Mouse (Mus musculus) cerebellum, adult 11-12 months (tissue): Measurements from ENCODE around the gene Heatr5b.
"Not testable (repeated sequence)": the region's sequence is repeated elsewhere in the genome, so short reads cannot be mapped to it uniquely, and the experiment has no call there.

Experiments used
- DNase-seq: peaks from one replicate; pipeline ENCODE4 v3.0.0; 2022

Heatr5b gene

DNA sequence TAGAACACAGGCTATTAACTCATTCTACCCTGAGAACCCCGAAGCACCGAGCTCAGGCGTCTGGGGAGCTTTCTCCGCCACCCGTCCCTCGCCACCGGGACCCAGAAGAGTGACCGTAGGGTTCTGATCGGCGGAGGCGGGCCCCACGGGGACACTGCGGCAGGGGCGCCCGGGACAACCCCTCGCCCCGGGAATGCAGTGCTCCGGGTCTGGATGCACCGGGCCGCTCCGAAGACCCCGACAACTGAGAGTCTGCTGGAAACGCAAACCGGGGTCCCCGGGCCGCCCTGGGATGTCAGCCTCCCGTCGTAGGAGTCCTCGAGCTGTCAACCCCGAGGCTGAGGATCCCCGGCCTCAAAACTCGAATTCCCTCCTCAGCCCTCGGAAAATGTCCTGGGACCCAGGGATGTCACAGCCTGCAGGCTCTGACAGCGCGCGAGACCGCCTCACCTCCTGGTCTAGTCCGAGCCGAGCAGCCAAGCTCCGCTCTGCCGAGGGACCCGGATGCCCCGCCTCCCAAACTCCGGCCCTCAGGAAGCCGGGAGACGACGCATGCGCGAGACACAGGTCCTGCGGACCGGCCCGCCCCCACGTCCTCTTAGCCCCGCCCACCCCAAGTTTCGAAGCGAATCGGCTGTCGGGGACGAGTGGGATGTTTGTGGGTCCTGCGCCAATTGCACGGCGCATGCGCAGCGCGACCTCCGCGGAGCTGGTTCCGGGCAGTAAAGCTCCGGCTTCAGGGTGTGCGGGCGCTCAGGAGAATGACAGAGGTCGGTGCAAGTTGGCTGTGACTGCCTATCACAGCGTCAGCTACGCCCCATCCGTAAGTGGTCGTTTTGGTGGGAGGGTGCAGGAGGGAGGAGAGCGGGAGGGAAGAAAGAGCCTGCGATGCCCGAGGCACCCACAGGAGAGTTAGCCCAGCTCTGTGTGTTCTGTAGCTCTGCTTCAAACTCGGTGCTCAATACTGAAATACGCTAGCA is at the start of gene Heatr5b, which contains the start of gene Gpatch11:
Gene Heatr5b, minus strand, starts transcription at position 509 of the 980 bp plus-strand sequence.
Gene Gpatch11, plus strand, starts transcription at position 712 of the 980 bp plus-strand sequence.
- peak; percentile 98 for DNase-seq

DNA sequence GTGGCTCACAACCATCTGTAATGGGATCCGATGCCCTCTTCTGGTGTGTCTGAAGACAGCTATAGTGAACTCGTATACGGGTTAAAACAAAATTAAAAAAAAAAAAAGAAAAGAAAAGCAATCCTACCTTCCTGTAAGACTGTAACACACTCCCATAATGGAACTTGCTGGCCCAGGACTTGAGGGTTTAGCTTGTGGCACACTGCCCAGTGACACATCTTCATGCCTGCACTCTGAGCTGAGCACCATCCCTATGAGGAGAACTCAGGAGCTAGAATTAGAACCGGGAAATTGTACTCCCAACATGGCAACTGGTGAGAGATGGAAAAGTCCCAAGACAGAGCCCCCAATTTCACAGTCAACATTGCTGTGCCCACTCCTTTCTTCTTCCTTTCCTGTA is 48.1 kb upstream of the Heatr5b start:
- DNase-seq, result no peak

- peak; percentile 52 for DNase-seq
These were observed 47.4 kb upstream of the Heatr5b start, which contains the start of gene Eif2ak2 for GRCm38 (mm10) chr17:78882401-78883112. Gene Eif2ak2 (minus strand): TSS chr17:78882573.

DNA sequence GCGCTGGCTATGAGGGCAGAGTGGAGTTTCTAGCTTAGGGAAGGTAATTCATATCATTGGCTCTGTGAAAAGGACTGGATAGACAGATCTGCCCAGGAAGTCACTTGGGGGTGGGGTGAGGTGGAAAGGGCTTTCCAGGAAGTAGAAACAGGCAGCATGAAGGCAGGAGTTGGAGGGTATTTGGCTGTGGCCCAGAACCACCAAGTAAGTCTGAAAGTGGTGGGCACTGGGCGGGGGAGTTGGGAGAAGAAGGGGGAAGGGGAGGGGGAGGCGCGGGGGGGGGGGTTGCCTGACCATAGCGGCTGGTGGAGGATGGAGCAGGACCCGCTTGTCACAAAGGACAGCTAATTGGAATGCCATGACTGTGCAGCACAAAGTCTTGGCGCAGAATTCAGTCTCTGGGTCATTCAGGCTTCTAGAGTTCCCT is 46.7 kb upstream of the Heatr5b start:
- no peak for DNase-seq

GRCm38 (mm10) chr17:78873886-78874285 is 38.7 kb upstream of the Heatr5b start:
- DNase-seq, result no peak

DNA sequence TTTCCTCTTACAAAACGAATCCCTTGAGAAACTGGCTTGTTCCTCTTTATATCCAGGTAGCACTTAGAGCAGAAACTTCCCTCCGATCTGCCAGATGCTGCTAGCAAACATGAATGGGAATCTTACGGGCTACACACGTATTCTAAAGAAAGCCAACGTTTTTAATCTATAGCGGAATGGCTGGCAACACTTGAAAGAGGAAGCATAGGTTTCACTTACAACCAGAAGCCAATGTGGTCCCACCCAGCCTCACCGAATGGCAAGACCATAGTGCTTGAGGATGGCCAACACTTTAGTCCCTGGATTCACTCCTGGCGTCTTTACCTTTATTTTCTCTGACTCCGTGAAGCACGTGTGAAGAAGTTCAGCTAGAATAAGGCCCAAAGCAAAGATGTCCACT is 21.1 kb upstream of the Heatr5b start:
- DNase-seq, result no peak

DNA sequence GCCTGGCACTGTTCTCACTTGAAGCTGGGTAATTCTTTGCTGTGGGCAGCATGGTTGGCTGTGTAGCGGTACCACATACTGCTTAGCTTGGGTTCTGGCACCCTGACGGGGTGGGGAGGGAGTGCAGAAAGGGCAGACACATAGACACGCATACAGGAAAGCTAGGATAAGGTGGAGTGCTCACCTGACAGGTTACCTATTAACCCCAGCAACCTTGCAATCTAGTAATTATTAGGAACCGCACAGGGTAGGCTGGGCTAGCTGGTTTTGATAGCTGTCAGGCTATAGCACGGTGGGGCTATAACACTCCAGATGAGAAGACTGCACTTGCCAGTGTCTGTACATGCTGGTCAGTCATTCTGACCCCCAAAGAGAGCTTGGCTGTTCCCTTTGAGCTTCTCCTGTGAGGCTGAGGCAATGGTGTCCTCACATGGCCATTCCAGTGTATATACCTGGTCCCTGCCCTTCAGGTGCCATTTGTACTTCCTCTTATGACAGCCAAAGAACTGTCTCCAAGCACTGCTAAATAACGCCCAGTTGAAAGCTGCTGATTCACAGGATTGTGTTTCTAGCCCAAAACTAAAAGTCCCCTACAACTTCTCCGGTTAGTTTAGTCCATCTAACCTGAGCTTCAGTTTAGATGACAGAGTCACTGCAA is 7.2 kb upstream of the Heatr5b start:
- DNase-seq, result no peak

- no peak for DNase-seq
These were observed 892 bp upstream of the Heatr5b start for GRCm38 (mm10) chr17:78836056-78836455.

DNA sequence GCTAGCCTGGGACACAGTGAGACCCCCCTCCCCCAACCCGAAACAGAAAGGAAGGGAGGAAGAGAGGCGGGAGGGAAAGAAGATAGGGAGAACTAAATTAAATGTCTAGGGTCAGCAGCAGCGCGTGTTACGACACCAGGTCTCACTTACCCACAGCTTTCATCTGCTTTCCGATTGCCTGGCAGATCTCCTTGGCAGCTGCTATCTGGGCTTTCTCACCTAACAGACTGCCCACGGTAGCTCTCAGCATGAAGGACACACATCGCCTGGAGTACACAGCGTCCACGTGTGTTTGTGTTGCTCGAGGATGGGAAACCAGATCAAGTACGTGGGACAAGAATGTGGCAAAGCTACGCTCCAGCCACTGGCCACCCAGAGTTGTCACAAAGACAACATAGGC is 10.8 kb downstream of the Heatr5b start:
- DNase-seq, result no peak

GRCm38 (mm10) chr17:78809582-78809981 is 25.6 kb downstream of the Heatr5b start:
- no peak for DNase-seq

- no peak for DNase-seq
These were observed 26.1 kb downstream of the Heatr5b start for GRCm38 (mm10) chr17:78809019-78809418.

DNA sequence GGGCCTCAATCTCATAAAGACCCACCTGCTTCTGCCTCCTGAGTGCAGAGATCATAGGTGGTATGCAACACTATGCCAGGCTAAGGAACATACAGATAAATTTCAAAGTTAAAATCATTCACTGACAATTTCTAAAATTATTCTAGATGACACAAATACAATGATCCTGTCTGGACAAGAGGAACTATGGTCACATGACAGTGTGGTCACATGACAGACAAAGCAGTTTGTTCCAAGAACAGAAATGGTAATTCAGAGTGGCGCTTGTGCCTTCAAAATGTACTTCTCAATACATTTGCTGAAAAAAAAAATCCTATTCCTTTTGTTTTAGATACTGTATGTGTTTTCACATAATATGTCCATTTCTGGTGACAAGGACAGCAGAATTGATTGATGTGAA is 37.9 kb downstream of the Heatr5b start:
- DNase-seq, result no peak

DNA sequence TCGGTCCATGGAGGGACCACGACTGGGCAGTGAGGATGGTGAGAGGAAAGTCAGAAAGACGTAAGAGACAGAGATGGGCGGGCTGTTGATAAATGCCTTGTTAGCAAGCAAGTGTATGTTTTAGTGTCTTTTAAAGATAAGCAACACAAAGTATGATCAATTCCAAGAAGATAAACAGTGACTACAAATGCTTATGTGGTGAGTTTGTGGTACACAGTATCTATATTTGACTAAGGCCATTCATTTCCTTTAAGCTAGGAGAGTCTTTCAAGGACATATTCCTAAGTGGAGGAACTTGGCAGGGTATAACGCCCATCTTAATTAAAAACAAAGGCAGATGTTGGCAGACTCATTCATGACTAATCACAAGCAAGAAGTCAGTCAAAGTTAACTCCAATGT is 40.8 kb downstream of the Heatr5b start:
- no peak for DNase-seq

- no peak for DNase-seq
These were observed 43.0 kb downstream of the Heatr5b start for GRCm38 (mm10) chr17:78792122-78792521.

GRCm38 (mm10) chr17:78791690-78792070 is 43.5 kb downstream of the Heatr5b start:
- no peak for DNase-seq

DNA sequence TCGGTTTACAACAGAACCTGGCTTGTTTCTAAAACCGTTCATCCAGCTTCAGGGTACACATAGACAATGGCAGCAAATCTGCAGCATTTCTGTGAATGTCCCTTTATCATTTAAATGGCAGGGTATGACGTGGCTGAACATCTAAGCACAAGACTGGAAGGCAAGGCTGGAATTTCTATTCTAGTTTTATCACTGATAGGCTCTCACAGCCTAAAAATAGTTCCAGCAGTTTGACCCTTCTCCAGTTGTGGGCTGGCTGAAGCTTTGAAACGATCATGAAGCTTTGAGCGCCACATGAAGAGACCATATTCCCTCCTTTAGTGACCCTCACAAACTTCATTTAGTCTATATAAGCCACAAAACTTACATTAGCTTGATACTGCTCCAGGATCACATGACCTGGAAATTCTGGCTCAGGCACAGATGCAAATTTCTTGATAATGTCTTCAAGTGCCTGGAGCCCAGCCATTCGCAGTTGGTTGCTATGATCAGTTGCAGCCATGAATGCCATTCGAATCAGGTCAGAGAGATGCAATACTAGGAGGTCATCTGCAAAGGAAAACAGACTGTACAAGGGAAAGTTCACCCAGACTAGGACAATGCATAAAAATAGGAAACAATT is 44.0 kb downstream of the Heatr5b start:
- no peak for DNase-seq

DNA sequence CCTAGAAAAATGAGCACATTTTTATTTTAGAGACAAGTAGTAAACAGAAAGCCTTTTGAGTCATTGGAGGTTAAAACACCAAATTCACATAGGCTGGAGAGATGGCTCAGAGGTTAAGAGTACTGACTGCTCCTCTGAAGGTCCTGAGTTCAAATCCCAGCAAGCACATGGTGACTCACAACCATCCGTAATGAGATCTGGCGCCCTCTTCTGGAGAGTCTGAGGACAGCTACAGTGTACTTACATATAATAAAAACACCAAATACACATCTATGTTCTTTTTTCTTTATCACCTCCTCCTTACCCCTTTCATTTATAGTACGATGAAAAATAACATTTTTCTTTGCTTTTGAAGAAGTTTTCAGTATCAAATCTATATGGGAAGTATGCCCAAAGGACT is 46.9 kb downstream of the Heatr5b start:
- not testable (repeated sequence) for DNase-seq

DNA sequence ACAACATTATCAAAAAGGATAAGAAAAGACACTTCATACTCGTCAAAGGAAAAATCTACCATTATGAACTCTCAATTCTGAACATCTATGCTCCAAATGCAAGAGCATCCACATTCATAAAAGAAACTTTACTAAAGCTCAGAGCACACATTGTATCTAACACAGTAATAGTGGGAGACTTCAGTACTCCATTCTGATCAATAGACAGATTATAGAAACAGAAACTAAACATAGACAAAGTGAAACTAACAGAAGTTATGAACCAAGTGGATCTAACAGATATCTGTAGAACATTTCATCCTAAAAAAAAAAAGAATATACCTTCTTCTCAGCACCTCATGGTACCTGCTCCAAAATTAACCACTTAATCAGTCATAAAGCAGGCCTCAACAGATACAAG is 56.4 kb downstream of the Heatr5b start:
- DNase-seq, result no peak

DNA sequence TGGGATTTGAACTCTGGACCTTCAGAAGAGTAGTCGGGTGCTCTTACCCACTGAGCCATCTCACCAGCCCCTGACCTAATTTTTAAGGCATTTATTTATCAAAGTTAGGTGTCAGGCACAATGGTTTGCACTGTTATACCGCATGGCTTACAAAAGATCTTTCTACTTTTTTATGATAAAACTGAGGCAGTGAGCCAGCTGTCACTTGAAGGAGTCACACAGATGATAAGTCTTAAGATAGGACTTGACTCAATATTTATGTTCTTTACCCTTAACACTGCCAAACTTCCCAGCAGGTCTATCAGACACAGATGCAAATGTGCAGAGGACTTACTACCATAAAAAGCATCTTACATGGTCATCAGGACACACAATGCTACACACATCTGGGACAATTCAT is 62.8 kb downstream of the Heatr5b start:
- DNase-seq, result no peak

DNA sequence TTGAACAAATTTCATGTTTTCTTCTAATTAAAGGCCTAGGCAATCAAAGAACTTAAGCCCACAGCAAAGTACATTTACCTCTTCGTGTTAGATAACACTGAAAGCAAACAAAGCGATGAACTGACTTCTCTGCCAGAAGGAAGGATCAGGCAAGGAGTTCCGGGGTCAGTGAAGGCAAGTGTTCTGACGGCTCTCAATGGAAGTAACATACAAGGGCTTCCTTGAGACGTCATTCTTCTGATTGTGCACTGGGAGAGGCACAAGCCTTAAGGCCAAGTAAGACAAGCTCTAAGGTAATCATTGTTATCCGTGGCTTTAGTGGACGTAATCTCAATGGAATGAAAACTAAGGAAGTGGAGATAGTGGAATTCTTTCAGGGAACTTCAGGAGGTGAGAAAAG is 64.2 kb downstream of the Heatr5b start:
- no peak for DNase-seq

GRCm38 (mm10) chr17:78769341-78769740 is 65.8 kb downstream of the Heatr5b start:
- no peak for DNase-seq

DNA sequence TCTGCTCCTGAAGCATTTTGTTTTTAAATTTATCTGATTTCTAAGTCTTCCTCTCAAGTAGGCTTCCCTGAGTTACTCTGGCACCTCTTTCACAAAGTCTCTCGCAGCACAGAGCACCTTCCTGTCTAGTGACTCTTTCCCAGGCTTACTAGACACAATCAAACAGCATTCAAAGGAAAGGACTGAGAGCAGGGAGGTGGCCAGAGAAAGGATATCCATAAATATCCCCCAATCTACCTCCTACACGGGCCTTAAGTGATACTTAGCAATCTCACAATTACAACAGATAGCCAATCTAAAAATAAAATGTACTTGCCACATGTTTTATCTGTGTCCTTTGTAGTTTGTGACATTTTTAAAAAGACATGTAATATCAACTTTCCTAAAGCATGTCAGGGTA is 66.2 kb downstream of the Heatr5b start:
- no peak for DNase-seq

- no peak for DNase-seq
These were observed 67.6 kb downstream of the Heatr5b start for GRCm38 (mm10) chr17:78767546-78767945.
